Mouse (Mus musculus): ENCODE results near the gene Bgn. TPM values are rescaled to one million over a fixed set of nuclear protein-coding genes. Genes with fewer than 3 reads are reported as not detected.
A peak's percentile ranks its signal among the peaks of the same experiment; 100 is the strongest.

Bgn gene
- 100 to 1,000 TPM in 1 of 2 experiments, 10 to 100 TPM in 1; 70.0 to 118 TPM for total RNA-seq (2021)
- long read RNA-seq, experiment 1, transcript Bgn-201 (8 exons, 2,419 nt), result major isoform, 14 of 37 reads
- long read RNA-seq, experiment 1, partial matches to known transcripts, result 20 of 37 reads
- long read RNA-seq, experiment 1, other reads (novel, unspliced or antisense), result 3 of 37 reads
- long read RNA-seq, experiment 2, transcript Bgn-201 (8 exons, 2,419 nt), result major isoform, 23 of 34 reads
- long read RNA-seq, experiment 2, partial matches to known transcripts, result 3 of 34 reads
- long read RNA-seq, experiment 2, other reads (novel, unspliced or antisense), result 8 of 34 reads

DNA sequence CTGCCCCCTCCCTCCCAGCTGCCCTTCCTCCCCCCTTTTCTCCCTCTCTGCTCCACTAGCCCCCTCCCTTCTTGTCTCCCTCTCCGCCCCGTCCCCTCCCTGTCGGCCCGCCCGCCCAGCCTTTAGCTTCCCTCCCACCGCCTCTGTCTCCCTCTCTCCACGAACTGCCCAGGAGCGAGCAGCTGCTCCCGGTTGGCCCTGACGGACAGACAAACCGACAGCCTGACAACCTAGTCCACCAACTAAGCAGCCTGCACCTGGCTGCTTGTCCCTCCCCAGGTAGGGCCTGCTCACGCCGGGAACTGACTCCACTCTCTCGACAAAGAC, at the start of gene Bgn:
TSS of gene Bgn (plus strand) at position 119 of the 327 bp plus-strand sequence.
- intact Hi-C loops (cut with DNase I), result no loop called here
- DNase-seq, result peak in 1 of 2 experiments; percentile 27

DNA sequence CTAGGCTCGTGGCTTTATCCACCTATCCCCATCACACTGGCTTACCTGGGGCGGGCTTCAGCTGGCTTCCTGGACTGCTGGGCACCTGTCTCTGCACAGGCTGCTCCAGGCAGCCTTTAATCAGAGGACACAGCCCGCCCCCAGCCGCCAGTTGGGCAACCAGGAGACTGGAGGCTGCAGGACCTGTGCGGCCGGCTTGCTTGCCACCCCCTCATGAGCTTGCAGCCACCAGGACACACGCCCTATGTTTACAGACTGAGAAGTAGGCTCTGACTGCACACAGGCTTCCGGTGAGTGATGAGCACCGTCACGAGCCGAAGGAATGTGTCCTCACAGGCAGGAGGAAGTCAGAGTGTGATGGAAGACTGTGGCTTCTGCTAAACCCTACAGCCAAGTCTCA, 48.1 kb upstream of the Bgn start, which contains the start of gene Trex2:
TSS of gene Trex2 (minus strand) at position 93 of the 400 bp plus-strand sequence.
- intact Hi-C loops (cut with DNase I), result loop anchor here (5.0 kb wide), 1 partner anchor 383 kb away; no protein-coding TSS in a partner anchor

DNA sequence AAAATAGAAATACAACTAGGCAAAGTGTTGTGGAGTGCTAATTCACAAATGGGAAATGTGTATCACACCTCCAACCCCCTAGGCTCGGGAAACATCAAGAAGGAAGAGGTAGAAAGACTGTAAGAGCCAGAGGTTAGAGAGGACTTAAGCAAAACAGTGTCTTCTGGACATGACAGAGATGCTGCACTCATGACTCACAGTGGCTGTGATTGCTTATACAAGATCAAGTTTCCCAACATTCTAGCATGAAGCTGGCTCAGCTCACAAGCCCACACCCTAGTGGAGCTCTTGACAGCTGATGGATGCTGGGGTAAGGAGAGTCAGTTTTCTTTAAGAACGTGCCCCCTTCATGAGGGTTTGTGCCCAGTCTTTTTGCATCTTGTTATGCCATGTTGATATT, 42.0 kb upstream of the Bgn start:
- intact Hi-C loops (cut with DNase I), result no loop called here
- no peak for DNase-seq

More for the DNA sequence above, 48.1 kb upstream of the Bgn start, which contains the start of gene Trex2:
- DNase-seq, result no peak

- intact Hi-C loops (cut with DNase I), result loop anchor here (2.0 to 10.0 kb wide), 2 partner anchors 41 to 203 kb away; no protein-coding TSS in a partner anchor
- peak in 1 of 2 experiments; percentile 62 for DNase-seq
These were observed 31.5 kb upstream of the Bgn start for GRCm38 (mm10) chrX:73451949-73452348.

DNA sequence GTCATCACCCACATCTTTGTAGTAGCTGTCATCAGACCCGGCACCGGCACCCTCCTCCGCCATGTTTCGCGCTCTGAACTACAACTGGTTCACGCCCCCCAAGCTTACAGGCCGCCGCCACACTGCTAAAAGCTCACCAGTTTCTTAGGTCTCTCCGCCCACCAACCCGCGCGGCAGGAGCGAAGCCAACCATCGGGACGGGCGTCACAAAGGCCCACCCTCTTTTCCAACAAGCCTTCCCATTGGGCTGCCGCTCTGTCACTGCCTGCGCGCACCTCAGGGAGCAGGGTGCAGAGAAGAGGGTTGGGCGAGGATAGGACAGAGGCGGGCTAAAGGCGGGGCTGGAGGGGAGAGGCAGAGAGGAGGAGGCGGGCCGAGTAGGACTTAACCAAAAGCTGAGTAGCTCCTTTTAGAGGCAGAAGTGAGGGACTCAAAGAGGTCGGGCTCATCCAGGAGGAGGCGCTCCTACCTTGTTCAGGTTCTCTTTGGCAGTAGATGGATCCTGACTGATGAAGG, 24.5 kb upstream of the Bgn start, which contains the start of gene Haus7:
TSS of gene Haus7 (minus strand) at position 168 of the 516 bp plus-strand sequence.
- intact Hi-C loops (cut with DNase I), result loop anchor here (10.0 kb wide), 1 partner anchor 196 kb away; no protein-coding TSS in a partner anchor

DNA sequence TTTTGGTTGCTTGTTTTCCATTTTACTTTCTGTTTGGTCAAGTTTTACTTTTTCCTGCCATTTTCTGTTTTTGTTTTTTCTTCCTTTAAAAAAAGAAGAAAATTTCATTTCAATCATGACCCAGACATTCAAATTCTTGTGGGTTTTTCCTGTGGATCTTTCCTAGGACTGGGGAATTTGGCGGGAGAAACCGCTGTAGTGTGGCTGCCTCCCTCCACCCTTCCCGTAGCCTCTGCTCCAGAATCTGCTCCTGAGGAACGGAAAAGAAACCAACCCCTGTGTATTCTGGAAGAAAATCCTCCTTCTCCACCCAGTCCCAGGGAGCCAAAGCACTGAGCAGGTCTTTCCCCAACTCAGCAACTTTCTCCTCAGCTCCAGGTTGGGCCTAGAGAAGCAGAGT, 22.6 kb upstream of the Bgn start:
- intact Hi-C loops (cut with DNase I), result no loop called here

More for the DNA sequence above, 24.5 kb upstream of the Bgn start, which contains the start of gene Haus7:
- DNase-seq, result peak; percentile 83 to 88

GRCm38 (mm10) chrX:73465483-73466186, 17.8 kb upstream of the Bgn start:
- DNase-seq, result peak; percentile 30 to 46
- intact Hi-C loops (cut with DNase I), result no loop called here

More for the DNA sequence above, 22.6 kb upstream of the Bgn start:
- no peak for DNase-seq

- DNase-seq, result peak in 1 of 2 experiments; percentile 40
- intact Hi-C loops (cut with DNase I), result no loop called here
These were observed 15.8 kb upstream of the Bgn start for GRCm38 (mm10) chrX:73467446-73468241.

DNA sequence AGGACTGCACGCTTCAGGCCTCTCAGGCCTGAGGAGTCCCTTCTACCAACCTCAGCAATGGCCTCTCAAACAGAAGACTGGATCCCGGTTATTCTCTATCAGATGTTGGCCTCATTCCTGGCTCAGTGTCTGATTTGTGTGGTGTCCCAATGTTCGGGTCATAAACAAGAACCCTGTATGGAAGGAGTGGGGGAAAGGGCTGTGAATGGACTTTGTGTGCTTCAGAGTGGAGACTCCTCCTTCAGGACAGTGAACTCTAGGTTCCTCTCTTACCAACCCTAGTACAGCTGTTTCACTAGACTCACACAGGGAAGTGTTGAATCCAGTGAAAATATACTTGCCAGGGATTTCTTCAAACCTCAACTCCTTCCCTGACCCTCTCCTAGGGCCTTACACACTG, 15.1 kb upstream of the Bgn start:
- intact Hi-C loops (cut with DNase I), result no loop called here
- no peak for DNase-seq

- no peak for DNase-seq
- intact Hi-C loops (cut with DNase I), result no loop called here
These were observed 14.7 kb upstream of the Bgn start for GRCm38 (mm10) chrX:73468752-73469151.

GRCm38 (mm10) chrX:73471764-73472163, 11.6 kb upstream of the Bgn start:
- intact Hi-C loops (cut with DNase I), result no loop called here
- no peak for DNase-seq

DNA sequence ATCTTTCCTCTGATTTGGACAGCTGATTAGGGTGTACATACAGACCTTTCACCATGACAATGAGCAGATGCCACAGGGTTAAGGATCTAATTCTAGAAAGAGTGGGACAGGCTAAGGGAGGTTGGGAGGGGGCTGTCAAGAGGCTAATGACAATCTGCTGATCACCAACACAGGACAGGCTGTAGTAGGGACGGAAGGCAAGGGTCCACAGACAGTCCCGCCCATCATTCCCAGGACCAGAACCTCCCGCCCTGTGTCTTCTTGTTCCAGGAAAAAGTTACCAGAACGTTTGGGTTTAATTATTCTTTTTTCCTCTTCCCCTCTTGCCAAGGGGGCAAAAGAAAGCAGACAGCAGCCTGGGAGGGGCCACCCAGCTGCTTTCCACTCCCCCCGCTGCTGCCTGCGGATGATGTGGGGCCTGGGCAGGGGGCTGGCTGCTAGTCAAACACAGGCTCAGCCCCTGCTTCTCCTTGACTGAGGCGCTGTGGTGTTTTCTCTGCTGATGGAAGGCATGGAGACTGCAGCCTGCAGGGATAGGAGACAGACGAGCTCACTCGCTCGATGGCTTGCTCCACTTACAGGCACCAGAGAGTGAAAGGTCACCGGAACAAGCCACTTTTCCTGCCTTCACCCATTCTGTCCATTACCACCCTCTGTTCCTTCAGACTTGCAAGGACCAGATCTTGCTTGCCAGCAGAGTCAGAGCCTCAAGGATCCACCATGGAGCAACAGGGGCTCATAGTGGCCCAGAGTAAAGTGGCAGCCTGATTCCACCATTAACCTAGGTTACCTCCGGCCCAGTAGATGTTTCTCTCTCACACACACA, 8.8 kb upstream of the Bgn start:
- DNase-seq, result no peak
- intact Hi-C loops (cut with DNase I), result no loop called here

- no peak for DNase-seq
- intact Hi-C loops (cut with DNase I), result no loop called here
These were observed 7.6 kb upstream of the Bgn start for GRCm38 (mm10) chrX:73475658-73476256.

- no peak for DNase-seq
- intact Hi-C loops (cut with DNase I), result no loop called here
These were observed 6.8 kb upstream of the Bgn start for GRCm38 (mm10) chrX:73476621-73477020.

DNA sequence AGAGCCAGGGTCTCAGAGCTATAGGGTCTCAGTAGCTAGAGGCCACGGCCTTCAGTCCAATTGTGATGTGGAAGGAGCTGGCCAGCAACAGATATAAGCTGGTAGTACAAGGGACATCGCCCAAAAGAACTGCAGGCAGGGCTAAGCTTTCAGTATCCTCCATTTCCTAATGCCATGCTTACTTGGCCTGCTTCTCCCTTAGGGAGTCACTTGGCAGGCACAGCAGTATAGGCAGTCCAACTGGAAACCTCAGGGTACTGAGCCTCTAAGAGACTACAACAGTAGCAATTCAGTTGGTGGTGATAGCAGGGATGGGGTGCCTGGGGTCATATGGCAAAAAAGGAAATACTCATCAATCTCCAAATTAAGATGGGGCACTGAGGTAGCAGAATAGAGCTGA, 5.9 kb upstream of the Bgn start:
- no peak for DNase-seq
- intact Hi-C loops (cut with DNase I), result no loop called here

GRCm38 (mm10) chrX:73479656-73480055, 3.7 kb upstream of the Bgn start:
- intact Hi-C loops (cut with DNase I), result no loop called here
- DNase-seq, result no peak

GRCm38 (mm10) chrX:73480334-73480733, 3.1 kb upstream of the Bgn start:
- intact Hi-C loops (cut with DNase I), result no loop called here
- no peak for DNase-seq

DNA sequence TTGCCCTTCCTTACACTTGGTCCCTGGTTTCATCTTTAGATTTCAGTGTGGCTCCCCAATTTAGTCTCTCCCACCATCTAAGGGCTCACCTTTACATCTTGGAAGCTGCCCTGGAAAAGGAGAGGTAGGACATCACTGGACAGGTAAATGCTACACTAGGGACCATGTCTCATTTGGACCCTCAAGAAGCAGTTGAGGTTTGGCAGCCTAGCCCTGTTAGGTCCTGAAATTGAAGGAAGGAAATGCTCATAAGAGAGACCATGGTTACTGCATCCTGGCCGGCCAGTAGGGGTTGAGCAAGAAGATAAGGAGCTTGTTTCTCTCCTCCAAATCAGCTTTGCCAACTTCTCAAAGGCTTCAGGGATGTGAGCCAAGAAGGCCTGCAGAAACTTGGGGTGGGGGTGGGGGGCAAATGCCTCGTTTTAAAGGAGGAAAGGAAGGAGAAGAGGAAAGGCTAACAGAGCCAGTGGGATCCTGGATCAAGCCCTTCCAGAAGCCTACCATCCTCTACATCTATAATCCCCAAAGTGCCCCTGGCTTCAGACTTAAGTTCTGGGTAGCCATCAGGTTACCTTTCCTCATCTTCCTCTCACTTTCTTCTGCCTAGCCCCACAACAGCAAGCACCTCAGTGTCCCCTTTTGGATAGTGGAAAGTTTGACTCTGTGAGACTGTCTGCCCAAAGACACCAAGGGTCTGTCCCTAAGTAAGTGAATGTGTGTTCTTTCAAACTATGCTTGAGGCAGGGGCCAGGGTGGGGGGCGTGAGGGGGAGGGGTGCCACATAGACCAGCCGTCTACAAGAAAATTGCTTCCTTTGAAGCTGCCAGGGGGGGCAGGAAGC, 539 bp upstream of the Bgn start:
- intact Hi-C loops (cut with DNase I), result no loop called here
- DNase-seq, result no peak

All from gastrocnemius, postnatal 36 days (tissue).